Mouse (Mus musculus): ENCODE results near the gene Pced1a.

DNA sequence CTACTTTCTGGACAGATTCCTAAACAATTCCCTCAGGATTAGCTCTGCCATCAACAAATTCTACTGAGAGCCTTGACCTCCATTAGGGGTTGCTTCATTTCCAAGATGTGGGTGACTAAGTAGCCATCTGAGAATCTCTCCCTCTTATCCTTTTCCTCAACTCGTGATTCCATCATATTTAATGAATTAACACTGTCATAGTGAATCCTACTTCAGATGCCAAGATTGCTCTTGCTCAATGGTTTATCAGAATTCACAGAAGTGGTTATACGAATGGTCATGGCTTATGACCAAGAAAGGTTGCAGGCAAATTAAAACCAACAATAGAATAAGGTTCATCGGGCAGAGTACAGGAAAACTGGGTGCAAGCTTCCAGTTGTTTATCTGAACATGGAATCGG lies 22.6 kb downstream of the Pced1a start:
- no peak for TF ChIP-seq TAL1 (IDR thresholded peaks at IDR 0.05; ENCODE audit: low read length)
- TF ChIP-seq GATA1 (IDR thresholded peaks at IDR 0.05; ENCODE audit: low read length) = no peak

Data from erythroblast, embryonic 14.5 days (primary cell).